Mouse (Mus musculus): ENCODE measurements around the gene Zfp639.

DNA sequence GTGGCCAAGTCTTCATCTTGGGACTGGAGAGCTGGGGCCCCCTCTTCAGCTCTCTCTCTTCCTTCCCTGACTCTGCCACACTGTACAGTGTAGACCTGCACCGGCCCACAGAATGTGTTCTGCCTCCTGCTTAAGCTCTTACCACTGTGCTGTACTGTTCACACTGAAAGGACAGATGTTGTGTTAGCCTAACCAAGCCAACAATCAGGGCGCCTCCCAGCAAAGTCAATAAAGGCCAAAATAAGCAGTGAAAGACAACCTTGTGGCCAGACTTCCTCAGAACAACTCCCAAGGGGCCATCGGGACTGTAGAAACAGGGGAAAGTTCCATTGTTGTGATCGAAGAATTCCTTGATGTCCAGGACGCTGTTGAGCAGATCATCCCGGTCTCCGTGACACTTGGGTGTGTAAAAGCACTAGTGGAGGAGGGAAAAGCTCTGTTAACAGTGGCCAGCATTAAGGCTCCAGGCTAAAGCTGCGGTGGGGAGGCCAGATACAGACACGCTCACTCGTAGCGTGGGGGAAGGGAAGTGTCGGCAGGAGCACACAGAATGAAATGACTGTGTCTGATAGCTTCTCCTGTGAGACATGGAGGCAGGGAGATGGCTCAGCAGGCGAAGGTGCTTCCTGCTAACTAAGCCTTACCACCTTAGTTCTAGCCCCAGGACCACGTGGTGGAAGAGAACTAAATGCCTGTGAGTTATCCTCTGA lies 37.7 kb upstream of the Zfp639 start:
- TF ChIP-seq CTCF (conservative IDR thresholded peaks at IDR 0.05; ENCODE audit: insufficient read depth, insufficient read length, low read depth, low read length): no peak
- no peak for TF ChIP-seq POLR2A (IDR thresholded peaks at IDR 0.05; ENCODE audit: low read depth, low read length)
